Mouse (Mus musculus) telencephalon, adult 2 months (tissue): ENCODE measurements at regions not wholly inside any gene's neighbourhood (a gene's known extent, or its start where the extent isn't known, plus 50 kb on each side); places are given as distances from the start of the nearest gene placed in this dataset.

Experiments
- DNase-seq: peaks from one replicate; pipeline ENCODE4 v3.0.0-alpha.2; 2011; ENCODE audit warnings: low read depth, low spot score

DNA sequence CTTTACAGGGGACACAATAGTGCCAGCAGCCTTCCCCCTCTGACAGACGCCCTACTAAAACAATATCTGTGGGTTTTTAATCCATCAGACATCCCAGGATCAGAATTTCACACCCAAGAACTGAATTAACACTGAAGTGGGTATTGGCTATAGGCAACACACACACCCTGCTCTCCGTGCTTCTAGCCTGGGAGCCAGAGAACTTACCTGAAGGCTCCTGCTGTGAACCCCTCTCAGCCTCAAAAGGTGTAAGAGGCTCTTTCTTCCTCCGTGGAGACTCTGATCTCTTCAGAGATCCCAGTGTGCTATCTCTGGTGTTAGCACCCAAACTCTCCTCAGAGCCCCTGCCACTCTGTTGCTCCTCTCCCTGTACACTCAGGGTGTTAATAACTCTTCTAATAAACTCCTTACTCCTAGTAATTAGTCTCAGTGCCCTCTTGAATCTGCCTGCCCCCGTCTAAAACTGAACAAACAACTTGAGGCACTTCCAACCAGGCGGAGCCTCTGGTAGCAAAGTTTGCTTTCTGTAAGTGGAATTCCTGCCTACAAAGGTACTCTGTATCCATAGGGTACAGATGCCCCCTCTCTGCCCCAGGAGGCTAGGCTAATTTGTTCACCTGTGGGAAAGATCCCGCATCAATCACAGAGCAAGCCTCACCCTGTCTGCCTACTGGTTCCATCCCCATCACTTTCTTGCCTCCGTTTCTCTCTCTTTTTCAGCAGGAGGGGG lies 452.9 kb upstream of the Fam19a5 start:
- DNase-seq = no peak

DNA sequence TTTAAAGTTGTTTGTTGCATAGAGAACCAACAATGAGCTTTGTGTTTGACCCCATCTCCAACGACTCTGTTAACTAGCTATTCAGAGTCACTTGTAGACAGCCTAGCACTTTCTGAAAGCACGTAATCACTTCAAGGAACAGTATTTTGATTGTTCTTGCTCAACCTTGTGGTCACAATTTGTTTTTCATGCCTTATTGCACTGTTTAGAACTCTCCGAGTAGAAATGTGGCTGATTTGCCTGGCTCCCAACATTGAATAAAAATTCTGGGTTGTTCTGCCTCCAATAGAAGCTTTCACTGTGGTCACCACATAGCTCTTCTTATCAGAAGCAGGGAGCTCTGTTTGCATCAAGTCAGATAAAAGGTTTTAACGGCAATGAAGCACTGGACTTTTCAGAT lies 446.9 kb upstream of the Fam19a5 start:
- no peak for DNase-seq

DNA sequence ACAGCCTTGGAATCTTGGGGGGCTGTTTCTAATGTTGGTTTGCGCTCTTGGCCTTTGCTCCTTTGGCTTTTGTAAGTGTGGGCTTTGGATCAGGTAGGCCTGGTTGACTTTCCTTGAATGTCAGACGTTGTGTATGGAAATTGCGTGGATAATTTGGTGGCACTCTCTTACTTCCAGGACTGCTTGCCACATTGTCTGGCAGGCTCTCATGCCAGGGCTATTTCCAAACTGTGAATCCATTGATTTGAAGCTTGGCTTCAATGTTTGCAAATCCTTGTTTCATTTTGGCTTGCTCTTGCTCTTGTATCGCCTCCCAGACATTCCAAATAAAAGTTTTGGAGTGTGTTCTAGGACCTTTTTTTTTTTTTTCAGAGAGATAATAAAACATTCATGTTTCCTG lies 443.0 kb upstream of the Fam19a5 start:
- peak; percentile 3 for DNase-seq

DNA sequence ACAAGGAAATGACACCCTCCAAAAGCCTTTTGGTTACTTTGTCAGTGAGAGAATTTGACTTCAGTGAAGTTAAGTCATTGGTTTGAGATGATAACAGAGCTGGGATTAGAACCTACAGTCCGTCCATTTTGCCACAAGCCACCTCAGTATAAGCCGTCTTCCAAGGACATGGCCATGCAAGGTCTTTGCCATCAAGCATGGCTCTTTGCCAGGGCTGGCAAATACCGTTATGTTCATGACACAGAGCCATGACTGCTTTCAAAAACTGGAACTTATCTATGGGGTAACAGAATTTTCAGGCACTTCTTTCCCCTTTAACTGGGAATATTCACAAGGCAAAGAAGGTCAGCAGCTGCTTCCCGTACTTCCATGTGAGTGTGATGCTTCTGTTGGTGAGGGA lies 441.9 kb upstream of the Fam19a5 start:
- DNase-seq = no peak

DNA sequence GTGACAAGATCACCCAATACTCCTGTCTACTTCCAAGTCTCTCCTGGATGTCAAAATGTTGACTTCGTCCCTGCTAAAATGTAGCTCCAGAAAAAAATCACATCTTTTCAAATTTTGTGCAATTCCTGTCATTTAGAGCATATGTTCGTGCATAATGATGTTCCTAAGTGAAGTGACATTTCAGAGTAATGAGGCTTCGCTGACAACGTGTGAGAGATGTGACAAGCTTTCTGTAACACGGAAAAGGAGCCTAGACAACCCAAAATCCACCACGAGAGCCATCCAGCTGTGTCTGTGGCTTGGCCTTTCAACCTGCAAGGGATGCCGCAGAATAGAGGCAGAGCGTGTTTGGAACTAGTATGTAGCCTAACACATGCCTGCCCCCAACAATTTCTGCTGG lies 438.1 kb upstream of the Fam19a5 start:
- DNase-seq = peak; percentile 22

DNA sequence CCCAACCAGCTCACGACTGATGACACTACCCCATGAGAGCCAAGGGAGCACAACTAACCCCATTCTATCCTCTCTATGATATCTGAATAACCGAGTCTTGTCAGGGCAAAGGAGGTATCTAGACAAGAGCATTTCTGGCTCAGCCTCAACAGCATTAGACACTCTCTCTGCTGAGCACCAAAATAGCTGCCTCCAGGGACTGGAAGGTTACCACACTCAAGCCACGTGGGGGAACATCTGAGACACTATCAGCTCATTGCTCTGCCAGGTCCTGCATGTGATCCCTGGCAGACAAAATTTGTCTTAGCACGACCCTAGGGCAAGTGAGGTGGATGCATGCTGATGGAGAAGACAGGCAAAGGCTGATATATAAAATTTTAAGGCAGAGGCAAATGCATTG lies 436.4 kb upstream of the Fam19a5 start:
- DNase-seq = no peak

DNA sequence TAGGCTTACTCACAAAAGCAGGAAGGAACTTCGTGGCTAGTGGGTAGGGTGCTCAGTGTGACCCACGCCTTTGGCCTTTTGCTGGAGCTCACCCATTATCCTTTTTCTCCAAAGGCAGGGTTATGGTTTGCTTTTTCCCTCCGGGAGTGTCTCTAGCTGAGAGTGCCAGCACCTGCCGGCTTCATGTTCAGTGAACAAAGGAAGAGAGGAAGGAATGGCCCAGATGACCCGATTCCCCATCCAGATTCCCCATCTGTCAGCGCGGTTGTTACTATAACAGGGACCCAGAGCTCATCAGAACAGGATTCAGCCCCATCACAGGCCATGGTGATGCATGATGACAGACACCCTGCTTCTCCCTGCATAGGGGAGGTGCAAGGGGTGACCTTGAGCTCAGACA lies 435.7 kb upstream of the Fam19a5 start:
- no peak for DNase-seq

DNA sequence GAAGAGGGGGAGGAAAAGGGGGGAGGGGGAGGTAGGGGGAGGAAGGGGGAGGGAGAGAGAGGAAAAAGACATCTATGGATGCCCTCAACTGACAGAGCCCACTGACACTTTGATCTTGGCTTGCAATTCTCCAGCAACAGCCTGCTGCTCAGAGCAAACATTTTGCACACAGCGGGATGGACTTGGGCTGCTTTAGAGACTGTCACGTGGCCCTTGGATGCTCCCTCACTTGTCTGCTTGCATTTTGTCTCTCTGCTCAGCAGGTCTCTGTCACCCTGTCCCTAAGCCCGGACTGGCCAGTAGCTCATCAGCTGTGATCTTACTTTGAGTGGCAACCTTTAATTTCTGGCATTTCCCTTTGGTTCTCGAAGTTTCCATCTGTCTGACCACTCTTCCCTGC lies 421.4 kb upstream of the Fam19a5 start:
- no peak for DNase-seq

DNA sequence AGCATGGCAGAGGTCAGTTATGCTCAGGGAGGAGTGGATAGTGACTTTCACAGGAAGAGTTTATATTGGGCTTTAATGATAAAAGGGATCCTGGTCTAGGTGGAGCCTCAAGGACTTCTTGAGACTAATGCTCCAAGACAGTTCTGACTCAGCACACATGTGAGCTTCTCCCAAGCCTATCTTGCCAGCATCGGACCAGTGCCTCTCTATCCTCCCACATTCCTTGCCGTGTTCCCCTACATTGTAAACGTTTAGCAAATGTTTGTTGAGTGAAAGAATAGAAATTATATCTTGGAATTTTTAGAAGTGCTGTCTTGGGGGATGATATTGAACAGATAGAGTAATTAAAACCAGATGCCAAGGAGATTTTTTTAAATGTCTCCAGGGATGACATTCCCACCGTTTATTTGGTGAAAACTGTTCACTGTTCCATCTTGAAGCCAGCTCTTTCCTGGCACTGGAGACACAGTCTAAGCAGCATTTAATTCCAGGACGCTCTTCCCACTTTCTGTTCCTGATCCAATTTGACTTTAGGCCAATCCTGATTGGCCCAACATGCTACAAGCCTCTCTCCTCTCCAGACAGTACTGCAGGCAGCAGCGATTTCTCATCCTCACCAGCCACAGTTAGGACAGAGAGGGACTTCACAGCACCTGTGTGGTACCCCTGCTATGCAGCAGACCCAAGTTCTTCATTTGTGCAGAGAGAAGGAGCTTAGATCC lies 418.5 kb upstream of the Fam19a5 start:
- DNase-seq = peak; percentile 44

DNA sequence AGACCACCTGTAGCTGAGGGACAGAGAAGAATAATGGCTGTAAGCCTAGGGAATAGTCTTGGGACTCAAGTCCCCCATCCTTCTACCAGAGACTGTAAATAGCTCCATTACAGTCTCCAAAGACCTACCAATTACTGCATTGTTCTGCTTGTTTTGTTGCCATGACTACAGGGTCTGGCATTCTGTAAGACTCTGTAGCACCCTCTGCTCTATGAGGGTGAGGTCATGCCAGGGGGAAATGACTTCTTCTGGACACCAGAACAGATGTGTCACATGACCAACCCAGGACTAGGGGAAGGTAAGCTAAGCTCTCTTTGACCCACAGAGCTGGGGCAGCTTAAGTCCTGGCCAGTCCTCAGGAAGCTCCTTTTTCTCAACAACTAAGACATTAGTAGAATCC lies 405.2 kb upstream of the Fam19a5 start:
- DNase-seq = no peak

DNA sequence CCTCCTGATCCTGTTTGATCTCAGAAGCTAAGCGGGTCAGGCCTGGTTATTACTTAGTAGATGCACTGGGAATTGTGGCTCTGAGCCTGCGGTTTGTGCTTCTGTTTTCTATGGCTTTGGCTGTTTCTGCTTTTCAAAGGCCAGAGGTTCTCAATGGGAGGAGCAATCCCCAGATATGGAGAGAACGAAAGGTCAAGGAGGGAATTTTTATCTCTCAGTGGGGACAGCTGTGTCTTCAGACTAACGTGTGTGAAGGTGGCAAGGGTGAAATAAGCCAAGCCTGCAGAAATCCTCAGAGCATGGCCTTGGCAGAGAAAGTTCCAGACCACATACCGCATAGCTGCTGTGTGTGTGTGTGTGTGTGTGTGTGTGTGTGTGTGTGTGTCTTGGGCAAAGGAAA lies 375.0 kb upstream of the Fam19a5 start:
- no peak for DNase-seq

DNA sequence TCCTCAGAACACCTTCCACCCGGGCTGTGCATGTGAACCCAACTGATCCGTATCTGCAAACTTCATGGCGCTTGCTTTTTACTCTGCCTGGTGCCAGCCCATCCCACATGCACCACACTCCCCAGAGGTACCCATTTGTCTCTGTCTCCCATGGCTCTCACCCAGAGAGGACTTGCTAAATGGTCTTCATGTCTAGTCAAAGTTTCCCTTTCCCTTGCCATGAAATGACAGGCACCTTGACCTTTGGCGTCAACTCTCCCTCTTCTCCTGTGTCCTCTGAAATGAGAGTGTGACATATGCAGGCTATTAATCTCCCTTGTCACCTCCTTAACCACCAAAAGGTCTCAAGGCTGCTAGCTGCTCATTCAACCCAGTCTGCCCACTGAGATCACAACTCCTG lies 373.2 kb upstream of the Fam19a5 start:
- DNase-seq = no peak

DNA sequence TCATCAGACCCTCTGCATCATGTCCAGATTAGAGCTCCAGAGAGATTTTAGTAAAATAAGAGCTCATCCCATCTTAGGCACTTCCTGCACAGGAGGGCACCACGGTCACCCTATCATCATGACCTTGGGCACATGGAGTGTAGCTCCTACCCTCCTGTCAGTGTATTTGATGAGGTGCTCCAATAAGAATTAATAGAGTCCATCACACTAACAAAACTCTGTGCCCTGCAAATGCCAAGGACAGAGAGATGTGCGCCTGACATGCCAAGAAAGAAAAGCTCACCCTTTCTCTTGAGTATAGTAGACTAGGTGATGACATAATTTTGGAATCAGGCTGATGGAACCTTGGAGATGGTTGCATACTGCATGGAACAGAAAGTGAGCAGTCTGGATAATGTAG lies 371.0 kb upstream of the Fam19a5 start:
- DNase-seq = no peak

DNA sequence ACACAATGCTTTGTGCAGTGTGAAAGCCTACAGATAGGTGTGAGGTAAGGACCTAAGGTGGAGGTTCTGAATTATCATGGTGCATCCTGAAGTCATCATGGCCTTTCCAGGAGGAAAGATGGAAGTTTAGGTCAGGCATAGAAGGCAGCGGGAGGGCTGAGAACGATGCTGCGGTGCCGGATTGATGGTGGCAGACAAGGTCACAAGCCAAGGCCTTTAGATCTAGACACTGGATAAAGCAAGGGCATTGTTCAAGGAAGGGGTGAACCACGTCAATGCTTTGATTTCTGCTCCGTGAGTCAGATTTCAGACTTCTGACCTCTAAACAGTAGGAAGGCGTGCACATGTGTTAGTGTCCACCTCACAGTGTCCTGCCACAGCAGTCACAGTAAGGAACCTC lies 365.5 kb upstream of the Fam19a5 start:
- DNase-seq = no peak

DNA sequence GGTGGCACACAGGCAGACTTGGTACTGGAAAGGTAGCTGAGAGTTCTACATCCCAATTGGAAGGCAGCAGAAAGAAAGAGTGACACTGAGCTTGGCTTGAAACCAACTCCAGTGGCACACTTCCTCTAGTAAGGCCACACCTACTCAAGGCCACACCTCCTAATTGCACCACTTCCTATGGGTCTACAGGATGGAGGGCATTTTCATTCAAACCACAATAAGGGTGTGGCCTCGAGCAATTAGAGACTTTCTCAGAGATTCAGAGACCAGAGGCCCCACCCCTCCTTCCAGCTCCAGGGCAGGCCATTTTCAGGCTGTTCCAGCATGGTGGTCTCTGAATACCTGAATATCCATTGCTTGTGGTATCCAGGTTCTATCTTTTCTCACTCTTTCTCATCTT lies 363.3 kb upstream of the Fam19a5 start:
- DNase-seq = no peak

DNA sequence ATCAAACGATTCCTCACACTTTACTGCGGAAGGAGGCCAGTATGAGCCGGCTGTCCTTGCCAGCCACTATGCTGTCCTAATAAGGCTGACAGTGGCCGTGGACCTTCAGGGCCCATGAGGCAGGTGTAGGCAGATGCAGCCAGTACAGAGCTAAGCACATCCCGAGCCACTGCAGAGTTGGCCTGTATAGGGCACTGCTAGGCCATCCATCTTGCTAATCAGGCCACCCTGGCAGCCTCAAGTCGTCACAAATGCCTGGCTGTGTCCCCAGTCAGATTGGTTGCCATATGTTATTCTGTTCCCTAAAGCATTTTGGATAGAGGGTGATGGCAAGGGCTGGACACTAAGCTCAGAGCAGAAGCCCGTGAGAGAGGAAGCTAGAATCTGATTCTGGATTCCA lies 359.9 kb upstream of the Fam19a5 start:
- no peak for DNase-seq

DNA sequence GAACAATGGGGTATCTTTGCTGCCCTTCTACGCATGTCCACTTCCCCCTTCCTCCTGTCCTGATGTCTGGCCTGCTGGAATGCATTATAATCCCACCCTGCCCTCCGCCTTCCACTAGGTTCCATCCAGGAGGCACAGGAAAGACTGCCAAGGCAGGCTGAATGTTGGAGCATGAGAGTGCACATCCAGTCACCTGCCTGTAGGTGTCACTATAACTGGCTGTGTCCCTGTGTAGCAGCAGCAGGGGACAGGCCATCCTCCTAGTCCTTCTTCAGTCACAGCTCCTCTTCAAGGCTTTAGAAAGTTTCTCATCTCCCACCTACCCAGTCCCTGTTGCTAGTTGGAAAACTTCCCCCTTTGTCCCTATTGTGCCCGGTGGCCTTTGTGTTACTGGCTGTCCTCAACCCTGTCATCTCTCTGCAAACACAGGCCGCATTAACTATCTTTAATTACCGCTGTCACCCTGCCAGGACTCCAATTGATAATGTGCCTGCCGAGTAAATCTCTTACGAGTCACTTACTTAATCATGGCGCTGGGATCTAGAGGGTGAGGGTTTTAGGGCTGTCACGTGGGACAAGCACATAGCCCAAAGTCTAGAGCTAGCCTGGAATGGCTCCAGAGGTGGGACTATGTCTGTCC lies 355.2 kb upstream of the Fam19a5 start:
- DNase-seq = no peak

DNA sequence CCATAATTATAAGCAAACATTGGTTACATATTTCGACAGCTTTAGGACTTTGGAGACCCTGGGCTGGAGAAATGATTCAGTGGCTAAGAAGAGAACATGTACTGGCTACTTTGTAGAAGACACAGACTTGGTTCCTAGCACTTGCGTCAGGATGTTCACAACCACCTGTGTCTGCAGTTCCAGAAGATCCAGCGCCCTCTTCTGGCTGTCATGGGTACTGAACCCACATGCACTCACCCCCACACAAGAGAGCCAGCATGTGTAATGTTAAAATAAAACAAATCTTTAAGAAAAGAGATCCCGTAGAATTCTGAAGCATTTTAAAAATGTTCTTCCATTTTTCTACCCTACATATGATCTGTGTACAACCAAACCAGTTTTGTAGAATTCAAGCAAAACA lies 352.2 kb upstream of the Fam19a5 start:
- DNase-seq = no peak

DNA sequence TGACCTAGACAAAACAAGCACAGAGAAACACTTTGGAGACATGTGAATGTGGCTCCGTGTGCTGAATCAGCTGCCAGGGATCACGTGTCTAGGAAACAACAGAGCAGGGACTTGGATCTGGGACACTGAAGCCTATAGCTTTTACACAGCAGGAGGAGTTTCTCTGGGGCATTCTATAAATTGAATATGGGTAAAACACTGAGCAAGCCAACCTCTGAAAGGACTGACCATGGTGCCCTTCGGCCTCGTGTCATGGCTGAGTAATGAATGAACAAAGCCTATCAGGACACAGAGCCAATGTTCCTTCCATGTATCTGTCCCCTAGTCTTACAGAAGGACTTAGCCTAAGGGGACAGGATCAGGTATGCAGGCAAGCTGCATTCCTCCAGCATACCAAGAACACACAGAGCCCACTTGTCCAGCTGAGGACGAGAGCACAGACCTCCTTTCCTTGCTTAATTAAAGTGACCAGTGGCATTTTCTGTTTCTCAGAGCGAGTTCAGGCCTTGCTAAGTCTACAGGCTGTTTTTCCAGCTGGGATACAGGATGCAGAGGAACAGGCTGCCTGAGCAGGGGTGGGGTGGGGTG lies 347.7 kb upstream of the Fam19a5 start:
- DNase-seq = no peak

DNA sequence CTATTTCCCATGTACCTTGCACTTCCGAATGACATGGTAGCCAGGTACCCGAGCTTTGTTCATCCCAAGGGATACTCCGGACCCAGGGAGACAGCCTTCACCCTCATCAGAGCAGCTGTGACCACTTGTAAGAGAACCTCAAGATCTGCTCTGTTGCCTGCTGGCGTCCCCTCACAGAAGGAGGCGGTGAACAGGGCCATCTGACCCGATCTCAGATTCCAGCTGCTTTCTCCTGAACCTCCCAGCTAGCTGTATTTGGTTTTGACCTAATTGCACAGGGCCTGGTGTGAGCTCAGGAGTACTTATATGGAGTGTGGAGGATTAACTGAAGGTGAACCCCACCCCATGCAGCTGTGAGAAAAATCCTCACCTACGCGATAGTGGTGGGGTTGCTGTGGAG lies 344.5 kb upstream of the Fam19a5 start:
- DNase-seq = no peak

DNA sequence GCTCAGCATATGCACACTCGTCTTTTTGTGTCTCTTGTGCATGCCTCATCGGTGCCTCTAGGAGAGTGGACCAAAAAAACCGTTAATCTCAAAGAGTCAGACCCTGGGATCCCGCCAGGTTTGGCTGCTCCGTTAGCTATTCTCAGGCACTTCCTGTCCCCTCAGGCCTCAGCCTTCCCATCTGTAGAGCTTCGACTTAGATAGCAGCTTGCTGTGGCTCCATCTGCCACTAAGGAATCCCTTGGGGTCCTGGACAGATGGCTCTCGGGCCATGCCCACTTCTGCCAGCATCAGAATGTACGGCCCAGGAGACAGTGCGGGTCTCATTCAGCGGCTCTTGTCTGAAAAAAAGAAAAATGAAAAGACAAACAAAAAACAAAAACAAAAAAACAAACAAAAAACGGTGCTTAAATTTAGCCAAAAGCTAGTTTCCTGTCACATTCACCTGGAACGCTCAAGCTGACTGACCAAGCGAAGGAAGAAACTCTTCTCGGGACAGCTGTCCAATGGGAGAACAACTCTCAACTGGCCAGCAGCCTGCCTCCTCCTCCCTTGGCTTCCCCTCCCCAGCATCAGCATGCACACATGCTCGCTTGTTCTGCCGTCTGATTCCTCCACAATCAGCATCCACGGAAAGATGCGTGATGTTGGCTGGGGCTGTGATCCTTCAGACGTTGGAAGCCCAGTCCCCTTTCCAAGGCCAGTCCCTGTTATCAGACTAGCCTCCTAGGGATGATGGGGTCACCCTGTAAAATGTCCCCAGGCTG lies 343.6 kb upstream of the Fam19a5 start:
- DNase-seq = no peak

DNA sequence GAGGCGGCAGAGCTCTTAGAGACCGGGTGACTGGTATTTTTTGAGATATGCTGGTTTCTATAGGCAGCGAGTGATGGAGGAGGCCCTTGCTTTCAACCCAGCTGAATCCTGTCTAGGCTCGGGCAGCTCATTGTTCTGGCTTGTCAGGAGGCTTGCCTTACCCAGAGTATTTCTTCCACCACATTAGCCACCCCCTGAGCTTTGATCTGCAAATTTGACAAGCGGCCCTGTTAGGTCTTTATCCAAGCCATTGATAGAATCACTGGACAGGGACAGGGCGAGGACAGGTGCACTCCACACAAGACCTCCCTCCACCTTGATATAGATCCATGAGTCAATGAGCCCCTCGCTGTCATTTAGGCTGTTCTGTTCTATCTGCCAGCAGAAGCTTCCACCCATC lies 343.0 kb upstream of the Fam19a5 start:
- no peak for DNase-seq
